Mouse (Mus musculus) heart, adult 2 months (tissue): ENCODE results near the gene Nemp2.

Experiments used
- CTCF ChIP-seq: fragments of 200-600 bp; IDR thresholded peaks from 2 replicates; pipeline ENCODE4 v1.8.1; 2022; ENCODE audit warnings: antibody characterized with exemption, mild to moderate bottlenecking, moderate library complexity
- POLR2A ChIP-seq: fragments of 200-500 bp; IDR thresholded peaks from 2 replicates; pipeline ENCODE4 v1.6.1; 2011; ENCODE audit warnings: mild to moderate bottlenecking, low read depth, low read length, control low read depth; ENCODE audit not compliant: insufficient read depth

DNA sequence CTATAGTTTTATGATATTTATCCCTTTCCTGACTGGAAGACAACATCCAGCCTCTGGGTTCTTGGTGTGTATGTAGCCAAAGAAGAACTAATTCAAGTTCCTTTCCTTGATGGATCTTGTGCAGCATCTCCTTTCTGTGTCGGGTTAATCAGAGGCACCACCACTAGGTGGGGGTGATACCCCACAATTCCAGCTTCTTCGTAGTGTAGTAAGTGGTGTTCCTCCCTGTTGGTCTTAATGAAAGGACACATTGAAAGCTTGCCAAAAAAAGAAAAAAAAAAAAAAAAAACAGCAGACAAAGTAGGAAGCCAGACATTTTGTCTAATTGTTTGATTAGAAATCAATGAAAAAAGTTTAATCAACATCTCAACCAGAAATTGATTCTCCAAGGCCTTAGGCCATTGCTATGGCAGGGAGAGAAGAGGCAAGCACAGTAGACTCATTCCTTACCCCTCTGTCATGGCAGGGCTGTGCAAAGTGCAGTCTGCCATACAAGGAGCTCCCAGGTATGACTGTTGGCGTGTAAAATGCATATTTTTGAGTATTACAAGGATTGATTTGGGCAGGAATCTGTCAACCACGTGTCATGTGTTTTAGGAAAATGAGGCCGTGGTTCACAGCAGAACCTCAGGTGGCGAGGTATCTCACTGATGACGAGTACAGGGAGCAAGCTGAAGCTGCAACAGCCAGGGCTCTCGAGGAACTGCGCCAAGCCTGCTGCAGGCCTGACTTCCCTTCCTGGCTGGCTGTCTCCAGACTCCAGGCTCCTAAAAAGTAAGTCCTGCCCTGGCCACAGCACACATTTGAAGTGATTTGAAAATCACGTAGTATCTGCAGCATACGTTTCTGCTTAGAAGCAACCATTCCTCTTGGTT is 17.9 kb downstream of the Nemp2 start:
- peak; percentile 84 for TF ChIP-seq CTCF
- no peak for TF ChIP-seq POLR2A
